Mouse (Mus musculus) kidney, postnatal 14 days (tissue): ENCODE measurements around the gene Slc2a4.

Experiments
- DNase-seq: peaks from one replicate; pipeline ENCODE4 v3.0.0; 2022; ENCODE audit warnings: mixed read lengths

Gene Slc2a4

GRCm38 (mm10) chr11:69948066-69948762 is at the start of gene Slc2a4:
TSS of gene Slc2a4 (minus strand) at chr11:69948188.
- peak; percentile 95 for DNase-seq

DNA sequence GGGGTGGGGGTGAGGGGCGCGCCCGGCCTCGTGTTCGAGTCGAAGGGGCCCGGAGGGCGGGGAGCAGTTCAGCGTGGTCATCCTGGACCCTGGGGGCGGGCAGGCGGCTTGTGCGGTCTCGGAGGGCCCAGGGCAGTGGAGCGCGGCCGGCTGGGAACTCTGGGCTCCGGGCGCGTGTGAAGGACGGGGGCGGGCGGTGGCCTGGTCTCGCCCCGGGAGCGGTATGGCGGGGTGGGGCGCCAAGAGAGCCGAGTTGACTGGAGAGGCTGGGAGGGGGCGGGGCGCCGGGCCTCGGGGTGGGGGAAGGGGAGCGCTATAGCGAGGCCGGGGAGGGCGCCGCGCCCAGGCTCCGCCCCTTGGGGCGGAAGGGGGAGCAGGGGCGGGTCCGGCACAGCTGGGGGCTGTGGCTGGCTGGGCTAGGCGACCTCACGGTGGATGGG is 49.1 kb upstream of the Slc2a4 start:
- peak; percentile 95 for DNase-seq

- DNase-seq: peak; percentile 38
Observed at GRCm38 (mm10) chr11:69996161-69997061, 48.4 kb upstream of the Slc2a4 start.

GRCm38 (mm10) chr11:69995391-69995960 is 47.5 kb upstream of the Slc2a4 start, which contains the start of gene Phf23:
TSS of gene Phf23 (plus strand) at chr11:69995777.
- DNase-seq: peak; percentile 98

- no peak for DNase-seq
Observed at GRCm38 (mm10) chr11:69994401-69995090, 46.6 kb upstream of the Slc2a4 start.

GRCm38 (mm10) chr11:69992932-69993331 is 44.9 kb upstream of the Slc2a4 start:
- no peak for DNase-seq

DNA sequence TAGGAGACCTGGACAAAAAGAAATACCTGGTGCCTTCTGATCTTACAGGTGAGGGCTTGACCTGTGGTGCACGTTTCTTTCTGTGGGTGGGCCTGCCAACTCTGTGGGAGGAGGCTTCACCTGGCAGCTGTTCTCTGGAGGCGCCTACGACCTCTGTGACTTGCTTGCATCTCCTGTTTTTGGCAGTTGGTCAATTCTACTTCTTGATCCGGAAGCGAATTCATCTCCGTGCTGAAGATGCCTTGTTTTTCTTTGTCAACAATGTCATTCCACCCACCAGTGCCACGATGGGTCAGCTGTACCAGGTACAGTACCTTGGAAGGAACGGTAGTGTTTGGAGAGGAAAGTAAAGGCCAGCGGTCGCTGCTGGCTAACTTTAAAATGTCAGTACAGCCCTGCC is 44.4 kb upstream of the Slc2a4 start:
- DNase-seq: peak; percentile 44

DNA sequence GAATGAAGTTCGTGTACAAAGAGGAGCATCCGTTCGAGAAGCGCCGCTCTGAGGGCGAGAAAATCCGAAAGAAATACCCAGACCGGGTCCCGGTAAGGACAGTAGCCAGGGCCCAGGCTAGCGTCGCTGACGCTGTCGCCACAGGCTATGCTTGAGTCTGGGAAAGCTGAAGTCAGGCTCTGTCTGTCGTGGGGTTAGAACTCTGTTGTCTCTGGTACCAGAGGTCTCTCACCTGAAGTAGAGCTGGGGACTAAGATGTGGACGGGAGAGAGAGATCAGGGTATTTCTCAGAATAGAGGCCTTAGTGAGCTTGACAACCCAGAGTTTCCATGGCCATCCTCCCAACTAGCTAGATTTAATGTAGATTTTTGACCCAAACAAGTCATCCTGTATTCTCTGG is 43.7 kb upstream of the Slc2a4 start:
- no peak for DNase-seq

- DNase-seq: peak; percentile 98
Observed at GRCm38 (mm10) chr11:69990850-69991691, 43.1 kb upstream of the Slc2a4 start, which contains the start of gene Gabarap. TSS of gene Gabarap (plus strand) at chr11:69991143.

GRCm38 (mm10) chr11:69989949-69990348 is 42.0 kb upstream of the Slc2a4 start:
- DNase-seq: no peak

GRCm38 (mm10) chr11:69984431-69984830 is 36.4 kb upstream of the Slc2a4 start:
- no peak for DNase-seq

- no peak for DNase-seq
Observed at GRCm38 (mm10) chr11:69983377-69983776, 35.4 kb upstream of the Slc2a4 start.

DNA sequence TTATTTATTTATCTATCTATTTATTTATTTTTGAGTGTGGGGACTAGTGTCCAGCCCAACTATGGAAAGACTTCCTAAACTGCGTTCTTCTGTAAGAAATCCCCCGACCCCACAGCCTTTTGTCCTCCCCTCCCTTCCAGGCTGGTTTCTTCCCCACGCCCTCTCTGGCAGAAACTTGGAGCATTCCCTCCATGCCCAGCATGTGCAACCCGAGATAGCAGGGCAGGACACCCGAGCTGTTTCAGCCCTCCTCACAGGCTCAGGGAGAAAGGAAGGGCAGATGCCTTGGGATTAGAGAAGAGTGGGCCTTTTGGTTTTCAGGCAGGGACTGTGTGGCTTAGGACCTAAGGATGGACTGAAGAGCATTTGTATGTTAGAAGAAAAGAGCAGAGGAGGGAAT is 34.9 kb upstream of the Slc2a4 start:
- no peak for DNase-seq

DNA sequence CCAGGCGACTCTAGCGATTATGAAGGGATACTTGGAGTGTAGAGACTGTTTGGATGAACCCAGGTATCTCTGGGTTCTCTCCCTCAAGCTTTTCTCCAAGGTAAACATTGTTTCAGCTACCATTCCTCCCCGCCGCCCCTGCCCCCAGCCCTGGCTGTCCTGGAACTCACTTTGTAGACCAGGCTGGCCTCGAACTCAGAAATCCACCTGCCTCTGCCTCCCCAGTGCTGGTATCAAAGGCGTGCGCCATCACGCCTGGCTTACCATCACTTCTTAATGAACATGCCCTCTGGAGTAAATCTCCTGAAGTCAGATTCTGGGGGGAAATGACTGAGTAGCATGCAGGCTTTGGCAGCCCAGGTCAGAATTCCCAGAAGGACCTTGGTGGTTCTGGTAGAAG is 34.2 kb upstream of the Slc2a4 start, which contains the start of gene Elp5:
Elp5 (minus strand) TSS at position 293 of the 400 bp plus-strand sequence.
- no peak for DNase-seq

- DNase-seq: no peak
Observed at GRCm38 (mm10) chr11:69981141-69981762, 33.3 kb upstream of the Slc2a4 start, which contains the start of gene Ctdnep1. TSS of gene Ctdnep1 (plus strand) at chr11:69981156.

DNA sequence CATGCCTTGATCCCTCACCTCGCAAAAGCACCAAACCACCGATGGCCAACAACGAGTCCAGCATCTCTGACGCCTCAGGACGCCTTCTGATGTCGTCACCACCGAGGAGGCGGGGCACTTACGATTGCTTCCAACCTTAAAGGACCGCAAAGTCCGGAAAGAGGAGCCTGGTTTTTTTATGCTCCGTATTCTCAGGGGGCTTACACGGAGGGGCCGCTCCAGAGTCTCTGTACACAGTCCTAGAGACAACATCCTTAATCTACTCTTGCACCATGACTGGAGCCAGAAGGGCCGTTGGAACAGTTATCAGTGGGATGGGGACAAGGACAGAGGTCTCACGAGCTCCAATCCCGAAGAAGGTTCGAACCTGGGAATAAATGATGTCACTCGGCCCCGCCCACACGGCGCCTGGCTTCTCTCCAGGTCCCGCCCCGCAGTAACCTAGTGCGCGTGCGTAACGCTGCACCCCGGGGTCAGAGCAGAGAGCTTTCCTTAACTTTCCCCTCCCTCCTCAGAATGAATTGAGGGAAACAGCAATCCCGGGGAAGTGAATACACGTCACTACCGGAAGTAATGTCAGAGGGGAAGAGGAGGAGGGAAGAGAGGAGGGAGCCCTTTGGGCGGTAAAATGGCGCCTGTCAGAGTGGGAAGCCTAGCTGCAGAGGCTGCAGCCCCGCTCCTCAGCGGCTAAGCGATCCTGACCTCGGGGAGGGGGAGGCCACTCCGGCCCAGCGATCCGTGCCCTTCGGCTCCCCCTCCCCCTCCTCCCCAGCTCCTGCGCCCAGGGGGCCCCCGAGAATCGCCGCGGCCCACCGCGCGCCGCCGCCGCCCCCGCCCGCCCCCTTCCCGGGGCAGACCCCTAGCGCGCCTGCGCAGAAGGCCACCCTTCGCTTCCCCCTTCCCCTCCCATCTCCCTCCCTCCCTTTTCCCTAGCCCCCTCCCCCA is 32.5 kb upstream of the Slc2a4 start:
- DNase-seq: peak; percentile 98

DNA sequence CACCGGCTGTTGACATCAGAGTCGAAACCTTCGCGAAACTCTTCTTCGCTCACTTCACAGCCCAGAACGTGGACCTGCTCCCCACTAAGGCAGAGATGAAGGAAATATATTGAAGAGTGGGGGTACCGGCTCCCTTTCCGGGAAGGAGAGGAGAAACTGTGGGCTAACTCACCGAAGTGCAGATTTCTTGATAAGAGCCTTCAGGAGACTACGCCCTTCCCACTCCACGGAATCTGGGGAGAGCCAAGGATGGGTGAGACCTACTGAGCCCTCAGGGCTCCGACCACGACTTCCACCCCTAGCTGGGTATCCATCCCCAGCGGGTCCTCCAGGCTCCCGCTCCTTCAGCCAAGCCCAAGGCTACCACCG is 31.8 kb upstream of the Slc2a4 start:
- DNase-seq: no peak

GRCm38 (mm10) chr11:69976271-69976670 is 28.3 kb upstream of the Slc2a4 start:
- no peak for DNase-seq

GRCm38 (mm10) chr11:69974907-69975306 is 26.9 kb upstream of the Slc2a4 start:
- no peak for DNase-seq

DNA sequence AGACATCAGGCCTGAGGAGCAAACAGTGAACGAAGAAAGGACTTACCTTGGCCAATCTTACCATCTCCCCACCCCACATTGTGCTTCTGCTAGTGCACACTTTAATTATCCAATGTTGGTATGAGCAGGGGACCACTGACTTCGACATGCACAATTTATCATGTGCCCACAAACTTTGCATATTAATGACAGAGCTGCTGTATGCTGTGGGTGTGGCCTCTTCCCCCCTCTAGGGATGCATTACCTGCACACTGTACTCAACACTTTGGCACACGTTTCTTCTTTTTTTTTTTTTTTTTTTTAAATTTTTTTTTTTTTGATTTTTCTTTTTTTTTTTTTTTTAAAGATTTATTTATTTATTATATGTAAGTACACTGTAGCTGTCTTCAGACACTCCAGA is 22.8 kb upstream of the Slc2a4 start:
- no peak for DNase-seq
